Mouse (Mus musculus): Measurements from ENCODE around the gene Pfdn5. TPM values are rescaled to one million over a fixed set of nuclear protein-coding genes. Genes with fewer than 3 reads are reported as not detected.
A peak's percentile ranks its signal among the peaks of the same experiment; 100 is the strongest.
"Not testable (repeated sequence)": the region's sequence is repeated elsewhere in the genome, so short reads cannot be mapped to it uniquely, and the experiment has no call there.

The Pfdn5 gene
- polyA plus RNA-seq, 1 experiment from 2014 or later = 306 TPM

DNA sequence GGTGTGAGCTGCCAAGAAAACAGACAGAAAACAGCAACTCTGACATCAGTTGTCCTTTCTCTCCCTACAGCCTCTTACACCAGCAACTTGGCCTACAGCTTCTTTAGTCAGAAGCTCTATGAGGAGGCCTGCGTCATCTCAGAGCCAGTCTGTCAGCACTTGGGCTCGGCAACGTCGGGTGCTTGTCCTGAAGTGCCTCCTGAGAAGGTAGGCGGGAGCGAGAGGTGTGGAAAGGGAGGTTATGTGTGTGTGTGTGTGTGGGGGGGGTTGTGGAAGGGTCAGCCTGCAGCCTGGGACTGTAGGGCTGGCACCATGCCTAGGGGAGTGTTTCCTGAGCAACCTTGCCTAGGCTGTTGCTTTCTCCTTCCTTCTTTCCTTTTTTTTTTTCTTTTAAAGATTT is 23.4 kb upstream of the Pfdn5 start:
- Histone ChIP-seq H3K4me1 (replicated peaks) (no peaks in the 10 kb centered on the region), H3K9me3 (no peaks in the 10 kb centered on the region), H3K4me3 (replicated peaks) (no peak overlapping the region), H3K36me3 (peaks cover 39% of the 10 kb centered on the region), H3K27me3 (replicated peaks) (no peaks in the 10 kb centered on the region), H3K4me2 (replicated peaks) (no peak overlapping the region), H3K27ac (no peak overlapping the region), H3K9ac (no peak overlapping the region)
- WGBS = 75% methylated on average over 6 of the region's 6 CpGs
- no peak for ATAC-seq

DNA sequence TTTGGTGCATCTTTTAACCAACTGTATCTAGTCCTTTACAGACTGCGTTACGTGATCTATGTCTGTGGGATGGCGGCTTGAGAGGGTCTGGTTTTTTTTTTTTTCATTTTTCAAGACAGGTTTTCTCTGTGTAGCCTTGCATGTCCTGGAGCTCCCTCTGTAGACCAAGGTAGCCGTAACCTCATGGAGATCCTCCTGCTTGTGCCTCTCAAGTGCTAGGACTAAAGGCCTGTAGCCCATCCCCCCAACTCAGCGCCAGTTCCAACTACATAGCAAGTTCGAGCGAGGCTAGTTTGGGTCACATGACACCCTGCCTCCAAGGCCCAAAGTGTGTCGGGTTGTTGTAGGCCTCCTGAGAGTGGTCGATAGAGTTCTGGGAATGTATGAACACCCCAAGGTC is 17.2 kb upstream of the Pfdn5 start:
- Histone ChIP-seq H3K9me3 (no peaks in the 10 kb centered on the region), H3K9ac (no peak overlapping the region), H3K27ac (no peak overlapping the region), H3K27me3 (replicated peaks) (no peaks in the 10 kb centered on the region), H3K4me3 (replicated peaks) (no peak overlapping the region), H3K4me1 (replicated peaks) (no peaks in the 10 kb centered on the region; the same call in 1 of the 2 replicates), H3K4me2 (replicated peaks) (no peak overlapping the region), H3K36me3 (peaks cover 49% of the 10 kb centered on the region)
- no peak for ATAC-seq
- 84% methylated on average over 9 of the region's 9 CpGs for WGBS

DNA sequence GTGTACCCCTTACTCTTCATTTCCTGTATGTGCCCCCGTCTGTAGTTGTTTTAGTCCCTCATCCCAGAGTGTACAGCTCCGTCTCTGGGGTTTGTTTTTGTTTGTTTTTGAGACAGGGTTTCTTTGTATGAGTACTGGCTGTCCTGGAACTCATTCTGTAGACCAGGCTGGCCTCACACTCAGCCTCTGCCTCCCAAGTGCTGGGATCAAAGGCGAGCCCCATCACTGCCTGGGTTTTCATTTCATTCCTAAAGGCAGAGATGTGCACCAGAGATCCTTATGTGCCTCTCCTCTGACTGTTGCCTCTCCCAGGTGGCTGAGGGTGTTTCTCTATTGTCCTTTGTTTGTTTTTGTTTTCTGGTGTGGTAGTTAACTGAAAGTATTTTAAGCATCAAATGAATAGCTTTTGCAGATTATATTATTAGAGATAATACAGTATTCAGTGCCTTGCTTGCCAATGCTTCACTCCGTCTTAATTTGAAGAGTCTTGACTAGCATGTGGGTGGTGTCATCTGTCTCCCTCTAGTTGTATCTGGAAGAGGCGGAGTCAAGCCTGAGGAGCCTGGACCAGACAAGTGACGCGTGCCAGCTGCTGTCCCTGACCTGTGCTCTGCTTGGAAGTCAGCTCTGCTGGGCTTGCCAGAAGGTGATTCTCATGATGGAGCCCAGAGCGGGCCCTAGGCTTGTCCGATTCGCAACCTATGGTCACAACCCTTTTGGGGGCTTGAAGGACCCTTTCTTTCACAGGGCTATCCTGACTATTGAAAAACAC is 15.7 kb upstream of the Pfdn5 start:
- ATAC-seq = peak; percentile 61; the same call in 1 of the 2 replicates
- no peaks in the 10 kb centered on the region for H3K9me3 ChIP-seq
- H3K4me3 ChIP-seq (replicated peaks) = no peak overlapping the region
- no peaks in the 10 kb centered on the region for H3K27me3 ChIP-seq (replicated peaks)
- no peaks in the 10 kb centered on the region; the same call in 1 of the 2 replicates for H3K4me1 ChIP-seq (replicated peaks)
- no peak overlapping the region for H3K27ac ChIP-seq
- WGBS = 55% methylated on average over 10 of the region's 10 CpGs
- peaks cover 42% of the 10 kb centered on the region for H3K36me3 ChIP-seq
- no peak overlapping the region for H3K4me2 ChIP-seq (replicated peaks)
- H3K9ac ChIP-seq = no peak overlapping the region

DNA sequence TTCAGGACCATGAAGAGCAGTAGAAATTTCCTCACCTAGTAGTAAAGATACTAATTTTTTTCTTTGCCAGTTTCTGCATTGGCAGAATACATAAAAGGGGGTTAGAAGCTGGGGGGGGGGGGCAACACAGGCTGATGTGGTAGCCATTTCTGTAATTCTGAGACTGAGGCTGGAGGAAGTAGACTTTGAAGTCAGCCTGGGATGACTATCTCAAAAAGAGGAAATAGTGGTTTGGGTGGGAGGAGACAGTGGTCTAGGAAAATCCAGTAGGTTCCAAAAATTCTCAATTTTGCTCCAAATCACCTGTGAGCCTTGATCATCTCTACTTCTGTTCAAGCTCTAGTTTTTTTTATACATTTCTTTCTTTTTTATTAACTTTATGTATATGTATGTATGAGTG is 14.4 kb upstream of the Pfdn5 start:
- no peaks in the 10 kb centered on the region; the same call in 1 of the 2 replicates for H3K4me1 ChIP-seq (replicated peaks)
- peaks cover 42% of the 10 kb centered on the region for H3K36me3 ChIP-seq
- no peaks in the 10 kb centered on the region for H3K9me3 ChIP-seq
- no peak for ATAC-seq
- H3K27me3 ChIP-seq (replicated peaks) = no peaks in the 10 kb centered on the region
- H3K9ac ChIP-seq = no peak overlapping the region
- H3K4me2 ChIP-seq (replicated peaks) = no peak overlapping the region
- no peak overlapping the region for H3K27ac ChIP-seq
- H3K4me3 ChIP-seq (replicated peaks) = no peak overlapping the region

DNA sequence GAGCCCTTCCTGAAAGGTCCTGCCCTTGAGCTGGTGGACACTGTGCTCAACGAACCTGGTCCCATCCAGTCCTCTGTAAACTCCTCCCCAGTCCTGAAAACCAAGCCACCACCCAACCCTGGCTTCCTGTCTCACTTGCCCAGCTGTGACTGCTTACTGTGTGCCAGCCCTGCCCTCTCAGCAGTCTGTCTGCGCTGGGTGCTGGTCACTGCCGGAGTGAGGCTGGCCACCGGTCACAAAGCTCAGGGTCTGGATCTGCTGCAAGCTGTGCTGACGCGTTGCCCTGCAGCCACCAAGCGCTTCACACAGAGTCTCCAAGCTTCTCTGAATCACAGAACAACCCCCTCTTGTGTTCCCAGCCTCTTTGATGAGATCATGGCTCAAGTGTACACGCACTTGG is 10.6 kb upstream of the Pfdn5 start:
- no peak for ATAC-seq
- Histone ChIP-seq H3K27me3 (replicated peaks) (no peaks in the 10 kb centered on the region), H3K4me1 (replicated peaks) (no peaks in the 10 kb centered on the region; the same call in 1 of the 2 replicates), H3K4me3 (replicated peaks) (no peak overlapping the region), H3K9me3 (no peaks in the 10 kb centered on the region), H3K4me2 (replicated peaks) (no peak overlapping the region), H3K36me3 (peaks cover 54% of the 10 kb centered on the region), H3K9ac (no peak overlapping the region), H3K27ac (no peak overlapping the region)
- WGBS = 92% methylated on average over 8 of the region's 8 CpGs

GRCm38 (mm10) chr15:102316263-102316662 is 9.7 kb upstream of the Pfdn5 start:
- H3K27me3 ChIP-seq (replicated peaks) = no peaks in the 10 kb centered on the region
- no peak overlapping the region for H3K4me2 ChIP-seq (replicated peaks)
- H3K36me3 ChIP-seq = peaks cover 57% of the 10 kb centered on the region
- H3K27ac ChIP-seq = no peak overlapping the region
- 85% methylated on average over 6 of the region's 6 CpGs for WGBS
- no peaks in the 10 kb centered on the region for H3K4me1 ChIP-seq (replicated peaks)
- H3K4me3 ChIP-seq (replicated peaks) = no peak overlapping the region
- ATAC-seq = no peak
- no peak overlapping the region for H3K9ac ChIP-seq
- no peaks in the 10 kb centered on the region for H3K9me3 ChIP-seq

- ATAC-seq = no peak
- 76% methylated on average over 12 of the region's 12 CpGs for WGBS
- Histone ChIP-seq H3K27ac (no peak overlapping the region), H3K9ac (no peak overlapping the region), H3K36me3 (peaks cover 32% of the 10 kb centered on the region), H3K9me3 (no peaks in the 10 kb centered on the region), H3K4me2 (replicated peaks) (0 out of 2 replicates have a peak overlapping the region, but pooled peaks have one; percentile 60), H3K4me1 (replicated peaks) (peaks cover 4% of the 10 kb centered on the region; the same call in 1 of the 2 replicates), H3K4me3 (replicated peaks) (no peak overlapping the region), H3K27me3 (replicated peaks) (no peaks in the 10 kb centered on the region)
Measured at GRCm38 (mm10) chr15:102324654-102325473, 1.1 kb upstream of the Pfdn5 start.

- H3K27me3 ChIP-seq (replicated peaks) = no peaks in the 10 kb centered on the region
- H3K27ac ChIP-seq = no peak overlapping the region
- H3K9ac ChIP-seq = peak overlapping the region; percentile 73
- no peak for ATAC-seq
- 60% methylated on average over 8 of the region's 8 CpGs for WGBS
- H3K4me1 ChIP-seq (replicated peaks) = peaks cover 7% of the 10 kb centered on the region; the same call in 1 of the 2 replicates
- peaks cover 28% of the 10 kb centered on the region for H3K36me3 ChIP-seq
- no peaks in the 10 kb centered on the region for H3K9me3 ChIP-seq
- peak overlapping the region; percentile 60 for H3K4me2 ChIP-seq (replicated peaks)
- peak overlapping the region; percentile 79 for H3K4me3 ChIP-seq (replicated peaks)
Measured at GRCm38 (mm10) chr15:102326892-102327291, 976 bp downstream of the Pfdn5 start.

DNA sequence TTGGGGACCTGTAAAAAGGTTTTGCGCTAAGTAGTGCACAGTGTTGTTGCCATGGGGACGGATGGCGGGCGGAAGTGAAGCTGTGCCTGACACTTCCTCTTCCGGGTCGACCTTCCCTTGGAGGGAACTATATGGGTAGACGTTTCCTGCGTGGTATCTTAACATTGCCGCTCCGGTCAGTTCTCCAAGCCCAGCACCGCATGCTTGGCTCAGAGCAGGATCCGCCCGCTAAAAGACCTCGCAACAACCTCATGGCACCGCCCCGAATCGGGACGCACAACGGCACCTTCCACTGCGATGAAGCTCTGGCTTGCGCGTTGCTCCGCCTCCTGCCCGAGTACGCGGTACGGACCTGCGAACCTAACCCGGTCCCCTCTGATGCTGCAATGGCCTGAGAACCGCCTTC is 5.7 kb downstream of the Pfdn5 start, which contains the start of gene Myg1:
Gene Myg1 (plus strand): TSS at position 100 of the 406 bp plus-strand sequence.
- no peaks in the 10 kb centered on the region for H3K9me3 ChIP-seq
- under 1% methylated on average over 30 of the region's 30 CpGs for WGBS
- H3K4me2 ChIP-seq (replicated peaks) = peak within 1 kb of the TSS; percentile 77
- peak within 1 kb of the TSS; percentile 85 for H3K27ac ChIP-seq
- H3K9ac ChIP-seq = peak within 1 kb of the TSS; percentile 64
- peak within 1 kb of the TSS; percentile 72 for H3K4me3 ChIP-seq (replicated peaks)
- H3K4me1 ChIP-seq (replicated peaks) = peaks cover 20% of the 10 kb centered on the region
- ATAC-seq = peak; percentile 97
- H3K36me3 ChIP-seq = peaks cover 25% of the 10 kb centered on the region
- no peaks in the 10 kb centered on the region for H3K27me3 ChIP-seq (replicated peaks)

DNA sequence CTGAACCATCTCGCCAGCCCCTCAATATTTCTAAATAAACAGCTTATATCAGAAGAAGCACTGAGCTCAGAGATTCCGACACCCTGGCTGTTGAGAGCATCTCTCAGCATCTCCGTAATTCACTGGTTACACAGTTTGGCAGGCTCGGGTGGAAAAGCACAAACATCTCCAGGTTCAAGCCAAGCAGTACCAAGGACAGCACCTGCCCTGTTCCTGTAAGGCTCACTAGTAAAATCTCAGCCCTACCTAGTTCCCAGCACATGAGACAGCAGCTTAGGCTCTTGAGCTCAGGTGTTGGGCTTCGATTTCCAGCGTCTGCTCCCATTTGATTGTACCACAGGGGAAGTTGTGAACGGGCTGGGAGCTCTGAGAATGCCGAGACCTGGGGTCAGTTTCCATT is 9.3 kb downstream of the Pfdn5 start:
- H3K4me3 ChIP-seq (replicated peaks) = no peak overlapping the region
- H3K27ac ChIP-seq = no peak overlapping the region
- 83% methylated on average over 8 of the region's 8 CpGs for WGBS
- H3K4me1 ChIP-seq (replicated peaks) = peaks cover 15% of the 10 kb centered on the region
- ATAC-seq = no peak
- no peaks in the 10 kb centered on the region for H3K9me3 ChIP-seq
- H3K4me2 ChIP-seq (replicated peaks) = no peak overlapping the region
- no peaks in the 10 kb centered on the region for H3K27me3 ChIP-seq (replicated peaks)
- peaks cover 45% of the 10 kb centered on the region for H3K36me3 ChIP-seq
- H3K9ac ChIP-seq = no peak overlapping the region

GRCm38 (mm10) chr15:102335925-102336324 is 10.0 kb downstream of the Pfdn5 start:
- peaks cover 43% of the 10 kb centered on the region for H3K36me3 ChIP-seq

GRCm38 (mm10) chr15:102336946-102337345 is 11.0 kb downstream of the Pfdn5 start:
- Histone ChIP-seq H3K4me1 (replicated peaks) (peaks cover 12% of the 10 kb centered on the region), H3K27ac (no peak overlapping the region), H3K36me3 (peaks cover 43% of the 10 kb centered on the region)

More at GRCm38 (mm10) chr15:102335925-102336324, 10.0 kb downstream of the Pfdn5 start:
- not testable (repeated sequence) for H3K9ac ChIP-seq; ATAC-seq; H3K4me3 ChIP-seq (replicated peaks); H3K27ac ChIP-seq; H3K4me2 ChIP-seq (replicated peaks); H3K9me3 ChIP-seq; H3K27me3 ChIP-seq (replicated peaks)
- WGBS = 93% methylated on average over 5 of the region's 5 CpGs
- H3K4me1 ChIP-seq (replicated peaks) = peaks cover 15% of the 10 kb centered on the region

More at GRCm38 (mm10) chr15:102336946-102337345, 11.0 kb downstream of the Pfdn5 start:
- H3K9ac ChIP-seq = no peak overlapping the region
- no peaks in the 10 kb centered on the region for H3K9me3 ChIP-seq
- no peaks in the 10 kb centered on the region for H3K27me3 ChIP-seq (replicated peaks)
- 79% methylated on average over 4 of the region's 4 CpGs for WGBS
- no peak overlapping the region for H3K4me3 ChIP-seq (replicated peaks)
- no peak for ATAC-seq
- no peak overlapping the region for H3K4me2 ChIP-seq (replicated peaks)

Measured in intestine, embryonic 15.5 days (tissue).